Mouse (Mus musculus): Measurements from ENCODE around the gene Krtap24-1.

The Krtap24-1 gene

DNA sequence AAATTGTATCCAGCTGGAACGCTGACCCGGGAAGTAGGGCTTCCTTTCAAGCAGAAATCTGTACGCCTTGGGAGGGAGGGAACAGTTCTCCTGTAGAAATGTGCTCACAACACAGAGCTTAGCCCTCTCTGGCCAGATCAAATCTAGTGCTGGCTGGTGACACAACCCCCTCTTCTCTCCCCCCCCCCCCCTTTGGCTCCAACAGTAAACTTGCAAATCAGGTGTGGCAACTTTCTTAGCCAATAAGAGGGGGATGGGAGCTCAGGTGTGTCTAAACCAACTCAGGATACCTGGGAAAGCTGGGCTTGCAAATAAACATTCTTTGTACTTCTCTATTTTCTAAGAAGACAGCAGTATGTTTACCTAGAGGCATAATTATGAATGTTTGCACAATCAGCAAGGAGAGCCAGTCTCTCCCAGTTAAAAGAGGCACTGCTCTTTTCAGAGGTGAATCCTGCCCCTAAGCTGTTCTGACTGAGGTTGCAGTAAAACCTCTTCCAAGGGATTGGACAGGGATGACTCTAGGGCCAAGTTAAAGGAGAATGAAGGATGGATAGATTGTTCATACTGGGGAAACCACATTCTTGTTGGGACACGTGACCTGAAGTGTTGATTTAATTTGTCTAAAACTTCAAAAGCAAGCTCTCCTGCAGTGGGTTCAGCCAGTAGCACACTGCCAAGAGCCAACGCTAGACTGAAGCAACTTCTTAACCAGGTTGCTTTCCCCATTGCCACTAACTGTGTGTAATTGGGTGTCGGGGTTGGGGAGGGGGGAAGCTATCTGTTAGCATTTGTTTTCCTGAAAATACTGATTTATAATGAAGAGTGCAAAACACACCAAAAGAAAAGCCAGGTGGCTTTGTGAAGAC lies 48.8 kb downstream of the Krtap24-1 start, which contains the start of gene Cldn8:
Cldn8 (minus strand) TSS at position 139 of the 869 bp plus-strand sequence.
- in situ Hi-C loops (cut with MboI, MseI) = no loop called here

DNA sequence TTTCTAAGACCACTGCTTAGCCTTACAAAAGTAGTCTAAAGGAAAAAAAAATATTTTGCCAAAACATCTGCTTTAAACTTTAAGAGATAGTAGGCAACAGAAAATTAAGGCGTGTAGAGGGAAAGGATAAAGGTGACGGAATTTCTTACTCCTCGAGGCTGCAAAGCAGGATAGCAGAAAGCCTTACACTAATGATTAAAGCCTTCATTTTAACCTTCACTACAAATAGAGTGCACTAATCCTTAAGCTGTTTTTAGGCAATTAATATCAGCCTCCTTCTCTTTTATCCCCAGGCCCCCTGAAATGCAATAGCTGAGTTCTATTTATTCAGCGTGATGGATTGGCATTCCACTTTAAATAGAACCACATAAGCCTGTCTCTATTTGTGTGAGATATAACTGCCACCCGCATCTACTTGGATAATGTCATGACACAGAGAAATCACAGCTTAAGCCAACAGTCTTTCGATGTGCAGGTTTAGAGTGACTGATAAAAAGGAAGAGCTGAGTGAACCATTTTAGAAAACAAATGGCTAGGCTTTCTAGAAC lies 50.4 kb downstream of the Krtap24-1 start:
- in situ Hi-C loops (cut with MboI, MseI) = no loop called here

All from T-helper 1 cell (primary cell).